Mouse (Mus musculus) neural tube, embryonic 13.5 days (tissue): ENCODE results near the gene Olfr1395. TPM values are rescaled to one million over a fixed set of nuclear protein-coding genes. Genes with fewer than 3 reads are reported as not detected.
"Not testable (repeated sequence)": the region's sequence is repeated elsewhere in the genome, so short reads cannot be mapped to it uniquely, and the experiment has no call there.

ENCODE experiments used
- ATAC-seq: fragments of 200-750 bp; cut with Nextera tagmentation; 2 replicates; pipeline ENCODE4 v1.8.0; 2017; ENCODE audit warnings: low read depth, mild to moderate bottlenecking, moderate TSS enrichment, moderate library complexity
- H3K27ac ChIP-seq: fragments of 300-500 bp; sonication (generic); replicated peaks from 2 replicates; pipeline ENCODE4 v1.5.1; 2015; ENCODE audit warnings: moderate library complexity, mild to moderate bottlenecking, inconsistent platforms
- H3K27me3 ChIP-seq: fragments of 300-500 bp; sonication (generic); 2 replicates; pipeline ENCODE4 v1.6.1; 2015; ENCODE audit warnings: mild to moderate bottlenecking, inconsistent platforms
- H3K36me3 ChIP-seq: fragments of 300-500 bp; sonication (generic); 2 replicates; pipeline ENCODE4 v1.6.1; 2015; ENCODE audit warnings: mild to moderate bottlenecking, inconsistent platforms
- H3K4me1 ChIP-seq: fragments of 300-500 bp; sonication (generic); replicated peaks from 2 replicates; pipeline ENCODE4 v1.6.1; 2015; ENCODE audit warnings: inconsistent platforms
- H3K4me2 ChIP-seq: fragments of 300-500 bp; sonication (generic); 2 replicates; pipeline ENCODE4 v1.6.1; 2015; ENCODE audit warnings: inconsistent platforms, mild to moderate bottlenecking, moderate library complexity
- H3K4me3 ChIP-seq: fragments of 300-500 bp; sonication (generic); 2 replicates; pipeline ENCODE4 v1.5.1; 2015; ENCODE audit warnings: mild to moderate bottlenecking, inconsistent platforms
- H3K9ac ChIP-seq: fragments of 300-500 bp; sonication (generic); 2 replicates; pipeline ENCODE4 v1.6.1; 2015; ENCODE audit warnings: moderate library complexity, mild to moderate bottlenecking, inconsistent platforms
- H3K9me3 ChIP-seq: fragments of 300-500 bp; sonication (generic); 2 replicates; pipeline ENCODE4 v1.6.1; 2016; ENCODE audit warnings: inconsistent platforms
- WGBS: fragments of 180-500 bp; shearing (Covaris S2); methylation state at CpG from one replicate; pipeline ENCODE4 v1.1.7; 2015; 5-methylcytosine and 5-hydroxymethylcytosine counted together
- polyA plus RNA-seq: library from polyadenylated mRNA; unstranded; fragments of >200 nt; fragmentation: Nextera tagmentation; extraction: Ambion mirVana; gene quantifications from 2 replicates; pipeline ENCODE4 v1.2.1, GENCODE M21; 2015

Gene Olfr1395
- polyA plus RNA-seq, 1 experiment from 2014 or later: not detected

DNA sequence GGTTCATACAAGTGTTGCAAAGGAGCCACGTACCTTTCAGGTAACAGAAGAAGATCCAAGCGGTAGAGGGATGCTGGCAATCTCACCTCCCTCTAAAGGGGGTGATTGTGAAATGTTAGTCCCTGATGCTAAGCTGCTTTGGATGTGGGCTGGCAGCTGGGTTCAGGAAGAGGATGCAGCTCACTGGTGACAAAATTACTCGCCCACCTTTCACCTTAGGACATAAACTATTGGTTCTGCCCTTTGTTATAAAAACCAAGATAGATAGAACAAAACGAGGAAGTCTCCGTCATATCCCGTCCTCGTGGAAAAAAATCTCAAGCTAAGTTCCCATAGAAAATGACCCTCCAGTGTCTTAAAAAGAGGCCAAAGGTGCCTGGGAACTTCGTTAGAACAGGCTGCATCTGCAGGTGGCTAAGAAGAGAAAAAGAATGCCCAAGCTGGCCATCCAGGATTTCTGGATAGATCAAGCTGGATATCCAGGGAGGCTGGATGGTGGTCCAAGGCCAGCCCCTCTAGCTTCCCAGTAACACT lies 44.9 kb downstream of the Olfr1395 start, which contains the start of gene Btnl9:
Gene Btnl9 (minus strand): TSS at position 205 of the 534 bp plus-strand sequence.
- no peaks in the 10 kb centered on the region for H3K27me3 ChIP-seq
- H3K4me1 ChIP-seq: no peaks in the 10 kb centered on the region
- no peak within 1 kb of the TSS for H3K27ac ChIP-seq
- H3K36me3 ChIP-seq: no peaks in the 10 kb centered on the region
- no peak within 1 kb of the TSS for H3K9ac ChIP-seq
- H3K9me3 ChIP-seq: no peaks in the 10 kb centered on the region
- WGBS: 80% methylated on average over 8 of the region's 8 CpGs
- H3K4me3 ChIP-seq: no peak within 1 kb of the TSS
- ATAC-seq: no peak
- no peak within 1 kb of the TSS for H3K4me2 ChIP-seq

DNA sequence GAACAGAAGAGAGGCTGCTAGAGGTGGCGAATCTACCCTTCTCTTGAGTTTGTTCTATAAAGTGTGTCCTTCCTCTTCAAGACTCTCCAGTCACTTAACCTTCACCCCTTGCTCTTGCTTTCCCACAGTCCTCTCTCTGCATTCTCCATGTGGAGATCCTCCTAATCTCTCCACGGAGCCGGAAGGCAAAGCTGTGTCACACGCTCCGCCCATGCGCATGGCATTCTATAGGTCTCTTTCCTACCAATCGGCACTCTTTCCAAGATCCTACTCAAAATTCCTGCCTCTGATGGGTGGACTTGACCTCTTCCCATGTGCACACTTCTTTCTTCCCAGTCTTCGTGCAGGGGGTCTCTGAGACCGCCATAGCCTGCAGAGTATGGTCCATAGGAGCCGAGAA lies 45.6 kb downstream of the Olfr1395 start:
- Histone ChIP-seq H3K4me3 (no peak overlapping the region), H3K9me3 (no peaks in the 10 kb centered on the region), H3K4me2 (no peak overlapping the region), H3K27ac (no peak overlapping the region), H3K27me3 (no peaks in the 10 kb centered on the region), H3K4me1 (no peaks in the 10 kb centered on the region), H3K9ac (no peak overlapping the region), H3K36me3 (no peaks in the 10 kb centered on the region)
- no peak for ATAC-seq
- WGBS: 85% methylated on average over 10 of the region's 10 CpGs

GRCm38 (mm10) chr11:49189737-49190136 lies 47.7 kb downstream of the Olfr1395 start:
- H3K27me3 ChIP-seq: no peaks in the 10 kb centered on the region

DNA sequence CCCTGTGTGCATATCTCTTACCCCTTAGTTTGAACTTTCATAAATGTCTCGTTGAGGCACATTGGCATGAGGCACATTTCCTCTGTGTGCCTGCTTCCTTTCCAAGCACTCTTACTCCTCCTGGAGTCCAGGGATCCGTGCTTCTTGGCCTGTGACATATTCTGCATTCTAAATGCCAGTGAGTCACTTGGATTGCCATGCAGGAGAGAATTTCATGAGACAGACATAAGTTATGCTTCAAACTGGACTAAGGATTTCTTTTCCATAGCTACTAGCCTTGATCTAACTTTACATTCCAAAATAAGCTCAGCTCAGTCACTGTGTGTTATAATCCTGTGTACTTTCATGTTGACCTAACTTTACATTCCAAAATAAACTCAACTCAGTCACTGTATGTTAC lies 49.0 kb downstream of the Olfr1395 start:
- H3K27me3 ChIP-seq: no peaks in the 10 kb centered on the region
- no peak overlapping the region for H3K27ac ChIP-seq
- H3K4me1 ChIP-seq: no peaks in the 10 kb centered on the region
- no peaks in the 10 kb centered on the region for H3K9me3 ChIP-seq
- H3K36me3 ChIP-seq: no peaks in the 10 kb centered on the region
- WGBS: 53% methylated on average over 2 of the region's 2 CpGs
- no peak overlapping the region for H3K4me2 ChIP-seq
- H3K4me3 ChIP-seq: no peak overlapping the region
- ATAC-seq: no peak
- H3K9ac ChIP-seq: no peak overlapping the region

More at GRCm38 (mm10) chr11:49189737-49190136, 47.7 kb downstream of the Olfr1395 start:
- ATAC-seq: no peak
- Histone ChIP-seq H3K27ac (no peak overlapping the region), H3K4me1 (no peaks in the 10 kb centered on the region), H3K4me3 (no peak overlapping the region), H3K36me3 (no peaks in the 10 kb centered on the region), H3K4me2 (no peak overlapping the region), H3K9ac (no peak overlapping the region), H3K9me3 (no peaks in the 10 kb centered on the region)
- 6% methylated on average over 7 of the region's 7 CpGs for WGBS

DNA sequence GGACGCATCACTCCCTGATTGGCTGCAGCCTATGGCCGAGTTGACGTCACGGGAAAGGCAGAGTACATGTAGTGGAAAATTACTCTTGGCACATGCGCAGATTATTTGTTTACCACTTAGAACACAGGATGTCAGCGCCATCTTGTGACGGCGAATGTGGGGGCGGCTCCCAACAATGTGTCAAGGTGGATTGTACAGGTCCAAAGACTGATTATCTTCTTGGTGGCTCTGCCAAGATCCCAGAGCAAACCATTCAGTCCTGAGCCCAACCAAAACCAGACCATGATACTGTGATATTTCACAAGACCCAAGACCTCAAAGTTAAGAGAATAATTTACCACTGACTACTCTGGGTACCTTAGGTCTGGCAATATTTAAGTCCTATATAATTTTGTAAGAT lies 52.7 kb downstream of the Olfr1395 start:
- H3K36me3 ChIP-seq, H3K4me2 ChIP-seq, H3K9me3 ChIP-seq, H3K4me3 ChIP-seq, H3K9ac ChIP-seq, ATAC-seq, H3K27ac ChIP-seq, H3K4me1 ChIP-seq, H3K27me3 ChIP-seq: not testable (repeated sequence)
- WGBS: 96% methylated on average over 9 of the region's 9 CpGs

GRCm38 (mm10) chr11:49195819-49196322 lies 53.8 kb downstream of the Olfr1395 start:
- no peak for ATAC-seq
- H3K4me1 ChIP-seq: no peaks in the 10 kb centered on the region
- H3K4me2 ChIP-seq: no peak overlapping the region
- H3K9ac ChIP-seq: no peak overlapping the region
- H3K27me3 ChIP-seq: no peaks in the 10 kb centered on the region
- WGBS: 94% methylated on average over 7 of the region's 7 CpGs
- H3K4me3 ChIP-seq: no peak overlapping the region
- H3K36me3 ChIP-seq: no peaks in the 10 kb centered on the region
- no peak overlapping the region for H3K27ac ChIP-seq
- no peaks in the 10 kb centered on the region for H3K9me3 ChIP-seq

Other genes starting within 250 kb of the Olfr1395 start
- gene Gm5431, start 240.1 kb upstream of the Olfr1395 start, polyA plus RNA-seq: 0.18 and 0.34 TPM in 2 replicates
- gene Psme2b, start 196.1 kb upstream of the Olfr1395 start, polyA plus RNA-seq: 2.7 and 3.6 TPM in 2 replicates
- gene Olfr56, start 163.4 kb upstream of the Olfr1395 start, polyA plus RNA-seq: not detected in 2 replicates
- 0.62 and 0.70 TPM in 2 replicates for gene 9930111J21Rik1, start 162.9 kb upstream of the Olfr1395 start, polyA plus RNA-seq
- not detected in 2 replicates for gene Gm12185, start 150.0 kb upstream of the Olfr1395 start, polyA plus RNA-seq
- 0.11 TPM in 1 of 2 replicates, not detected in the other for gene Tgtp1, start 148.1 kb upstream of the Olfr1395 start, polyA plus RNA-seq
- gene 9930111J21Rik2, start 91.0 kb upstream of the Olfr1395 start, polyA plus RNA-seq: 0.28 and 0.32 TPM in 2 replicates
- gene Tgtp2, start 78.1 kb upstream of the Olfr1395 start, polyA plus RNA-seq: 0.10 and 0.27 TPM in 2 replicates
- 0.40 and 0.43 TPM in 2 replicates for gene Ifi47, start 65.7 kb upstream of the Olfr1395 start, polyA plus RNA-seq
- not detected in 2 replicates for gene Olfr1396, start 27.4 kb upstream of the Olfr1395 start, polyA plus RNA-seq
- gene Olfr1394, start 12.1 kb downstream of the Olfr1395 start, polyA plus RNA-seq: not detected in 2 replicates
- gene Btnl9, start 44.9 kb downstream of the Olfr1395 start, polyA plus RNA-seq: 0.10 and 0.33 TPM in 2 replicates
- 44.5 and 50.0 TPM in 2 replicates for gene Zfp62, start 61.0 kb downstream of the Olfr1395 start, polyA plus RNA-seq
- gene Mgat1, start 101.9 kb downstream of the Olfr1395 start, polyA plus RNA-seq: 28.8 and 32.4 TPM in 2 replicates
- gene Olfr1393, start 136.0 kb downstream of the Olfr1395 start, polyA plus RNA-seq: not detected in 2 replicates
- not detected in 2 replicates for gene Olfr1392, start 143.0 kb downstream of the Olfr1395 start, polyA plus RNA-seq
- gene Olfr10, start 162.5 kb downstream of the Olfr1395 start, polyA plus RNA-seq: not detected in 2 replicates
- gene Olfr1391, start 180.5 kb downstream of the Olfr1395 start, polyA plus RNA-seq: not detected in 2 replicates
- not detected in 2 replicates for gene Olfr1390, start 192.9 kb downstream of the Olfr1395 start, polyA plus RNA-seq